Mouse (Mus musculus) lung, postnatal 0 days (tissue): ENCODE measurements around the gene Atp1b1.

Experiments used
- CTCF ChIP-seq: IDR thresholded peaks from 2 replicates; pipeline ENCODE4 v1.5.1; 2016; ENCODE audit warnings: antibody characterized with exemption, mild to moderate bottlenecking
- EP300 ChIP-seq: IDR thresholded peaks from 2 replicates; pipeline ENCODE4 v1.6.1; 2016; ENCODE audit warnings: antibody characterized with exemption, mild to moderate bottlenecking, control low read depth

GRCm38 (mm10) chr1:164467406-164467805, 9.3 kb upstream of the Atp1b1 start:
- no peak for TF ChIP-seq CTCF
- no peak for TF ChIP-seq EP300
